Mouse (Mus musculus): ENCODE data around the gene Fbxo17.

DNA sequence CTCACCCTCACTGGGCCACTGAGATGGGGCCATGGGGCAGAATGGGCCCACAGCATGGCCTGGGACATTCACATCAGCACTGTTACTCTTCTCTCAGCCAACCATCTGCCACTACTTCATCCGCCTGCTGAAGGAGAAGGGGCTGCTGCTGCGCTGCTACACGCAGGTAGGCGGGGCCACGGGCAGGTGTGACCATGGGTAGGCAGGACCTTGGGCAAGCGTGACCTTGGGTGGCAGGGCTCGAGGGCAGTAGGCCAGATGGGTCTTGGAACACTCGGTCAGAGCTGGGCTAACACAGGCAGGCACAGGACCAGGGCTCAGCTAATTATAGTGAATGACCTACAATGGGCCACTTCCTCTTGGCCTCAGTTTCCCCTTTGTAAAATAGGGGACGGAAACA, 62.2 kb downstream of the Fbxo17 start:
- no peak for TF ChIP-seq CTCF (IDR thresholded peaks at IDR 0.05; ENCODE audit: low read depth, low read length)
- no peak for TF ChIP-seq POLR2A (IDR thresholded peaks at IDR 0.05; ENCODE audit: extremely low read depth, insufficient read depth, low read length)
